Mouse (Mus musculus) bone marrow, adult 2 months (tissue): ENCODE results near the gene Adipoq.

ENCODE experiments used
- CTCF ChIP-seq: fragments of 200-500 bp; IDR thresholded peaks from 2 replicates; pipeline ENCODE4 v1.5.1; 2011; ENCODE audit warnings: low read length, control low read depth; ENCODE audit not compliant: control insufficient read depth, insufficient read depth
- POLR2A ChIP-seq: fragments of 200-500 bp; IDR thresholded peaks from 2 replicates; pipeline ENCODE4 v1.6.1; 2011; ENCODE audit warnings: low read depth, mild to moderate bottlenecking, control low read depth, low read length, borderline replicate concordance; ENCODE audit not compliant: control insufficient read depth

DNA sequence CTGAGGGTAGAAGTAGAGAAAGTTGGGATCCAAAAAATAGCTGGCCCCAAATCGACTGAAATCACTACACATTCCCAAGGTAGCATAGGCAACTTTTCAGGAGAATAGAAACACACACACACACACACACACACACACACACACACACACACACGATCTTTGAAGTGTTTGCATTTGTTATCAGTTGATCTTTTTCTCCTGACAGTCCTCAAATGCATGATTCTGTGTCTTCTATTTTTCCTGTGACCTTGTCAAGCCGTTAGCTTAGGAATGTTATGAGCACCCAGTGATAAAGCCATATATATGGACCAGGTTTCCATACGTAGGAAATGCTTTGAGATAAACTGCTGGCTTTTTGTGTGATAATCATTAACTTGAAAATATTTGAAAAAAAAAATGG, 40.1 kb downstream of the Adipoq start:
- TF ChIP-seq POLR2A (no peak), CTCF (no peak)
